Mouse (Mus musculus) cortical plate, adult 2 months (tissue): Measurements from ENCODE around the gene Kif4. TPM values are rescaled to one million over a fixed set of nuclear protein-coding genes. Genes with fewer than 3 reads are reported as not detected.

Experiments used
- H3K27ac ChIP-seq: fragments of 200-500 bp; 2 replicates; pipeline ENCODE4 v1.5.1; 2012; ENCODE audit warnings: low read length, control low read depth, inconsistent platforms; ENCODE audit not compliant: insufficient read depth
- H3K4me1 ChIP-seq: fragments of 200-500 bp; 2 replicates; pipeline ENCODE4 v1.6.1; 2011; ENCODE audit warnings: low read length; ENCODE audit not compliant: control insufficient read depth, insufficient read depth
- H3K4me3 ChIP-seq: fragments of 200-500 bp; 2 replicates; pipeline ENCODE4 v1.5.1; 2011; ENCODE audit warnings: mild to moderate bottlenecking, low read length, control low read depth; ENCODE audit not compliant: insufficient read depth
- CTCF ChIP-seq: fragments of 200-500 bp; IDR thresholded peaks from 2 replicates; pipeline ENCODE4 v1.5.1; 2011; ENCODE audit warnings: mild to moderate bottlenecking, control low read depth, low read length; ENCODE audit not compliant: insufficient read depth; ENCODE audit errors: extremely low read depth
- POLR2A ChIP-seq: fragments of 200-500 bp; IDR thresholded peaks from 2 replicates; pipeline ENCODE4 v1.6.1; 2011; ENCODE audit warnings: mild to moderate bottlenecking, low read length, control low read depth; ENCODE audit not compliant: insufficient read depth; ENCODE audit errors: extremely low read depth
- polyA plus RNA-seq: library from polyadenylated mRNA; depleted of rRNA; stranded (reverse); fragments of >200 nt; gene quantifications from 2 replicates; pipeline ENCODE4 v1.2.3, GENCODE M21; 2012; rRNA removed

Kif4 gene
- polyA plus RNA-seq: 1.2 and 1.3 TPM in 2 replicates

- H3K4me3 ChIP-seq: peak within 1 kb of the TSS; percentile 39
Measured at GRCm38 (mm10) chrX:100625546-100625801, at the start of gene Kif4. Gene Kif4, plus strand, starts transcription at chrX:100625737.

GRCm38 (mm10) chrX:100594791-100595190 lies 30.7 kb upstream of the Kif4 start, which contains the start of gene P2ry4:
Gene P2ry4, minus strand, starts transcription at chrX:100594869.
- H3K4me3 ChIP-seq: no peak within 1 kb of the TSS
- TF ChIP-seq POLR2A (no peak), CTCF (no peak)
- H3K27ac ChIP-seq: no peak within 1 kb of the TSS
- H3K4me1 ChIP-seq: no peaks in the 10 kb centered on the region; the same call in 1 of the 2 replicates

More at GRCm38 (mm10) chrX:100625546-100625801, at the start of gene Kif4:
- no peak for TF ChIP-seq POLR2A
- TF ChIP-seq CTCF: no peak
- no peaks in the 10 kb centered on the region; the same call in 1 of the 2 replicates for H3K4me1 ChIP-seq
- H3K27ac ChIP-seq: no peak within 1 kb of the TSS

GRCm38 (mm10) chrX:100597439-100597838 lies 28.1 kb upstream of the Kif4 start:
- peak; percentile 44 for TF ChIP-seq CTCF
- no peak for TF ChIP-seq POLR2A
- no peak overlapping the region for H3K27ac ChIP-seq
- H3K4me3 ChIP-seq: no peak overlapping the region
- H3K4me1 ChIP-seq: no peaks in the 10 kb centered on the region; the same call in 1 of the 2 replicates

- no peaks in the 10 kb centered on the region; the same call in 1 of the 2 replicates for H3K4me1 ChIP-seq
- no peak overlapping the region for H3K27ac ChIP-seq
- no peak overlapping the region for H3K4me3 ChIP-seq
- TF ChIP-seq CTCF (no peak), POLR2A (no peak)
Measured at GRCm38 (mm10) chrX:100599755-100600154, 25.8 kb upstream of the Kif4 start.

GRCm38 (mm10) chrX:100605314-100605713 lies 20.2 kb upstream of the Kif4 start, which contains the start of gene Arr3:
Gene Arr3, plus strand, starts transcription at chrX:100605497.
- Histone ChIP-seq H3K27ac (peak within 1 kb of the TSS; percentile 23; the same call in 1 of the 2 replicates), H3K4me1 (no peaks in the 10 kb centered on the region), H3K4me3 (no peak within 1 kb of the TSS)
- TF ChIP-seq CTCF (no peak), POLR2A (no peak)

- Histone ChIP-seq H3K27ac (no peak overlapping the region), H3K4me1 (no peaks in the 10 kb centered on the region), H3K4me3 (no peak overlapping the region)
- TF ChIP-seq CTCF (no peak), POLR2A (no peak)
Measured at GRCm38 (mm10) chrX:100618488-100618887, 7.0 kb upstream of the Kif4 start.

GRCm38 (mm10) chrX:100621366-100621765 lies 4.2 kb upstream of the Kif4 start:
- H3K4me1 ChIP-seq: no peaks in the 10 kb centered on the region; the same call in 1 of the 2 replicates
- no peak overlapping the region for H3K4me3 ChIP-seq
- no peak overlapping the region for H3K27ac ChIP-seq
- peak; percentile 26; the same call in 1 of the 2 replicates for TF ChIP-seq CTCF
- no peak for TF ChIP-seq POLR2A

GRCm38 (mm10) chrX:100624242-100624641 lies 1.3 kb upstream of the Kif4 start:
- Histone ChIP-seq H3K27ac (no peak overlapping the region), H3K4me3 (no peak overlapping the region), H3K4me1 (no peaks in the 10 kb centered on the region; the same call in 1 of the 2 replicates)
- no peak for TF ChIP-seq POLR2A

GRCm38 (mm10) chrX:100625146-100625545 lies 391 bp upstream of the Kif4 start:
- no peak overlapping the region for H3K27ac ChIP-seq
- H3K4me1 ChIP-seq: no peaks in the 10 kb centered on the region; the same call in 1 of the 2 replicates
- H3K4me3 ChIP-seq: peak overlapping the region; percentile 39

More at GRCm38 (mm10) chrX:100625146-100625545, 391 bp upstream of the Kif4 start:
- TF ChIP-seq POLR2A: no peak
- no peak for TF ChIP-seq CTCF
